Comparison of ENCODE assay signal across 16 mouse cellular contexts in the genomic region with DNA sequence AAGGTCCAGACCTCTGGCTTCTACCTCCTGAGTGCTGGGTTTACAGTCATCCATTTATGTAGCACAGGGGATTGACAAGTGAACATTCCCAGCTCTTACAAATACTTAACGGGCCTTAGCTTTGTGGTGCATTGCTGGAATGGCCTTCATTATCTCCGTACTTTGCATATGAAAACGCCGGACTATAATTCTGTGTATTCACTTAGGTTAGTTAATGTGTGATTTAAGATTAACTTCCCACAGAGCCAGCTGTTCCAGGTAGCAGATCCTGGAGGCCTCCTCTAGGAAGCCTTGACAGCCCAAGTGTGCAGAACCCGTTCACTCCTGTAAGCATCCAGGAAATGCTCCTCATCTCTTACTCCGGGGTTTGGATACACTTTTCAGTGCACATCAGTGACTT. TPM values are rescaled to one million over a fixed set of nuclear protein-coding genes. Genes with fewer than 3 reads are reported as not detected.
DNase-seq lines count a peak whose midpoint lies in the region; ATAC-seq and TF ChIP-seq lines count a peak whose summit lies in the region.
"Had no signal": no experiment of that assay in that cellular context is flagged by ENCODE, and none has a peak within 500 bp of the region (broad histone marks: within the 10 kb centered on the region; RNA-seq: fewer than 3 reads in every experiment).

No protein-coding gene starts in this region.

- H3K4me2 ChIP-seq in midbrain, postnatal 0 days (ENCODE audit: low read depth, low read length, poor library complexity, severe bottlenecking) = no peak overlapping the region
- H3K4me2 ChIP-seq: embryonic facial prominence, embryonic 12.5 days; forebrain, embryonic 15.5 days; hindbrain, embryonic 13.5 days; lung, embryonic 14.5 days had no signal

- no peak for TF ChIP-seq EP300 in MEL (IDR thresholded peaks at IDR 0.05; ENCODE audit: low read depth in 1 of 2, low read length in 2 of 2)

- no peak for DNase-seq in left cerebral cortex, adult 2 months (ENCODE audit: extremely low spot score in 1 of 2, low spot score in 2 of 2)
- no peak for DNase-seq in left cerebral cortex, postnatal 25 days (ENCODE audit: low spot score in 2 of 2)
- DNase-seq in MEL (ENCODE audit: low read depth, low spot score) = peak; percentile 7
- peak; percentile 43 for DNase-seq in kidney, postnatal 14 days
- DNase-seq in frontal cortex, adult 2 months (ENCODE audit: extremely low spot score in 1 of 2, low spot score in 1 of 2) = no peak
- DNase-seq in midbrain, postnatal 0 days (ENCODE audit: low spot score) = no peak
- DNase-seq: cerebellum, adult 9-10 months; left cerebral cortex, postnatal 4 days; midbrain, embryonic 14.5 days had no signal

- H3K4me1 ChIP-seq in MEL (ENCODE audit: control insufficient read depth in 1 of 2, insufficient read depth in 2 of 2, low read length in 2 of 2) = peaks cover 2 to 23% of the 10 kb centered on the region in 2 experiments
- peaks cover 48% of the 10 kb centered on the region for H3K4me1 ChIP-seq in bone marrow macrophage, adult 2 months (ENCODE audit: control insufficient read depth, insufficient read depth, low read length)
- no peaks in the 10 kb centered on the region for H3K4me1 ChIP-seq in midbrain, postnatal 0 days (ENCODE audit: insufficient read depth, low read length)

- no peak for TF ChIP-seq RAD21 in MEL (IDR thresholded peaks at IDR 0.05; ENCODE audit: low read depth, low read length)

- TF ChIP-seq CTCF in left cerebral cortex, adult 2 months (IDR thresholded peaks at IDR 0.05) = no peak
- TF ChIP-seq CTCF in MEL (IDR thresholded peaks at IDR 0.05 in 2 of 3, conservative IDR thresholded peaks at IDR 0.05 in 1 of 3; ENCODE audit: control insufficient read depth in 1 of 3, insufficient read depth in 1 of 3, low read depth in 2 of 3, low read length in 3 of 3, poor library complexity in 1 of 3, severe bottlenecking in 1 of 3) = no peak
- TF ChIP-seq CTCF in bone marrow macrophage, adult 2 months (IDR thresholded peaks at IDR 0.05; ENCODE audit: low read depth, low read length) = no peak
- TF ChIP-seq CTCF in midbrain, postnatal 0 days (IDR thresholded peaks at IDR 0.05) = no peak

- H3K79me2 ChIP-seq in MEL (ENCODE audit: control insufficient read depth, insufficient read depth, low read length, poor library complexity) = no peaks in the 10 kb centered on the region

- no peak overlapping the region for H3K4me3 ChIP-seq in left cerebral cortex, adult 2 months
- H3K4me3 ChIP-seq in MEL (ENCODE audit: control insufficient read depth in 1 of 2, insufficient read depth in 1 of 2, low read depth in 2 of 2, low read length in 2 of 2) = no peak overlapping the region
- H3K4me3 ChIP-seq in bone marrow macrophage, adult 2 months (ENCODE audit: insufficient read depth, low read length) = no peak overlapping the region
- no peak overlapping the region for H3K4me3 ChIP-seq in midbrain, postnatal 0 days (ENCODE audit: low read depth, low read length)
- H3K4me3 ChIP-seq: embryonic facial prominence, embryonic 12.5 days; forebrain, embryonic 15.5 days; heart, embryonic 10.5 days; hindbrain, embryonic 13.5 days; myocyte had no signal

- no peak overlapping the region for H3K9ac ChIP-seq in MEL (ENCODE audit: control insufficient read depth, low read depth, low read length, poor library complexity, severe bottlenecking)
- no peak overlapping the region for H3K9ac ChIP-seq in midbrain, postnatal 0 days (replicated peaks; ENCODE audit: low read length, poor library complexity, severe bottlenecking)
- H3K9ac ChIP-seq: embryonic facial prominence, embryonic 12.5 days; forebrain, embryonic 15.5 days; hindbrain, embryonic 13.5 days; lung, embryonic 14.5 days had no signal

- H3K27me3 ChIP-seq in MEL (ENCODE audit: control insufficient read depth in 1 of 2, insufficient read depth in 2 of 2, low read length in 2 of 2) = peaks cover 6 to 15% of the 10 kb centered on the region in 2 experiments
- no peaks in the 10 kb centered on the region for H3K27me3 ChIP-seq in midbrain, postnatal 0 days (ENCODE audit: insufficient read depth, low read length)

- no peaks in the 10 kb centered on the region for H3K9me3 ChIP-seq in MEL (replicated peaks; ENCODE audit: insufficient read depth, low read length)
- no peaks in the 10 kb centered on the region for H3K9me3 ChIP-seq in midbrain, postnatal 0 days (ENCODE audit: low read length)
- H3K9me3 ChIP-seq: embryonic facial prominence, embryonic 12.5 days; forebrain, embryonic 15.5 days; heart, embryonic 10.5 days; hindbrain, embryonic 13.5 days had no signal

- TF ChIP-seq POLR2A in MEL (IDR thresholded peaks at IDR 0.05; ENCODE audit: control insufficient read depth in 1 of 2, insufficient read depth in 1 of 2, low read depth in 1 of 2, low read length in 2 of 2, poor library complexity in 1 of 2) = no peak
- TF ChIP-seq POLR2A in bone marrow macrophage, adult 2 months (IDR thresholded peaks at IDR 0.05; ENCODE audit: borderline replicate concordance, low read depth, low read length) = no peak

- peak overlapping the region; percentile 57; the same call in 1 of the 2 replicates for H3K27ac ChIP-seq in left cerebral cortex, adult 2 months
- H3K27ac ChIP-seq in MEL (ENCODE audit: control insufficient read depth, low read depth, low read length) = no peak overlapping the region
- peak overlapping the region; percentile 9; the same call in 1 of the 2 replicates for H3K27ac ChIP-seq in bone marrow macrophage, adult 2 months (ENCODE audit: insufficient read depth, low read depth, low read length)
- no peak overlapping the region for H3K27ac ChIP-seq in midbrain, postnatal 0 days (ENCODE audit: low read depth, low read length)
- H3K27ac ChIP-seq: embryonic facial prominence, embryonic 12.5 days; forebrain, embryonic 15.5 days; heart, embryonic 10.5 days; hindbrain, embryonic 13.5 days had no signal

- intact Hi-C loops in left cerebral cortex, adult 2 months (cut with DNase I) = no loop called here
- intact Hi-C loops in left cerebral cortex, postnatal 25 days (cut with DNase I) = loop anchor here (5.0 kb wide), 1 partner anchor 79 kb away; no protein-coding TSS in a partner anchor

- no peak for ATAC-seq in midbrain, postnatal 0 days (ENCODE audit: low FRiP score)
- ATAC-seq: forebrain, embryonic 15.5 days had no signal

- WGBS in midbrain, postnatal 0 days = 74% methylated on average over 6 of the region's 6 CpGs

- peaks cover 0 to 13% of the 10 kb centered on the region in 2 experiments; a peak in 2 of 4 replicates for H3K36me3 ChIP-seq in MEL (ENCODE audit: control insufficient read depth in 1 of 2, insufficient read depth in 2 of 2, low read length in 2 of 2)
- H3K36me3 ChIP-seq in midbrain, postnatal 0 days (ENCODE audit: insufficient read depth, low read length) = no peaks in the 10 kb centered on the region
- H3K36me3 ChIP-seq: embryonic facial prominence, embryonic 12.5 days; forebrain, embryonic 15.5 days; heart, embryonic 10.5 days; hindbrain, embryonic 13.5 days had no signal

TF ChIP-seq in MEL, 35 proteins besides CTCF, POLR2A, EP300 and RAD21:
- TF ChIP-seq ELF1 (IDR thresholded peaks at IDR 0.05; ENCODE audit: low read depth, low read length) = no peak
- TF ChIP-seq TCF12 (IDR thresholded peaks at IDR 0.05; ENCODE audit: low read depth, low read length) = no peak
- TF ChIP-seq ZKSCAN1 (IDR thresholded peaks at IDR 0.05; ENCODE audit: low read depth, low read length) = no peak
- no peak for TF ChIP-seq GATA1 (IDR thresholded peaks at IDR 0.05; ENCODE audit: low read depth, low read length)
- no peak for TF ChIP-seq MAX (IDR thresholded peaks at IDR 0.05; ENCODE audit: low read length)
- no peak for TF ChIP-seq MEF2A (IDR thresholded peaks at IDR 0.05; ENCODE audit: extremely low read depth, insufficient replicate concordance, low read depth, low read length, poor library complexity, severe bottlenecking)
- no peak for TF ChIP-seq USF1 (IDR thresholded peaks at IDR 0.05; ENCODE audit: low read depth, low read length)

RNA-seq across cellular contexts. Expression of a gene that starts 4.5 kb away (rescaled TPM):
- total RNA-seq in left cerebral cortex, adult 2 months (2021) = 10 to 100 TPM; 48.4 to 52.7 TPM
- 10 to 100 TPM; 46.4 to 56.3 TPM for total RNA-seq in left cerebral cortex, postnatal 25 days (2021)
- total RNA-seq in MEL (2012; rRNA removed) = 0.35 and 0.39 TPM in 2 replicates
- under 1 TPM in 1 of 2 experiments, not detected in 1; 0.97 TPM for polyA plus RNA-seq in MEL (2012; ENCODE audit: insufficient read depth in 1 of 2, insufficient read length in 2 of 2, low read depth in 1 of 2, low replicate concordance in 2 of 2, missing spikeins in 1 of 2)
- 21.5 and 22.0 TPM in 2 replicates for polyA plus RNA-seq in bone marrow macrophage, adult 2 months (2012; ENCODE audit: insufficient read depth, insufficient read length, missing spikeins)
- 10.5 and 10.9 TPM in 2 replicates for polyA plus RNA-seq in frontal cortex, adult 2 months (2012; rRNA removed)
- 5.3 and 7.1 TPM in 2 replicates for total RNA-seq in midbrain, postnatal 0 days (2014; rRNA removed)
- polyA plus RNA-seq in midbrain, postnatal 0 days (2015; fragmentation: Nextera tagmentation; extraction: Ambion mirVana) = 1.3 and 1.5 TPM in 2 replicates

RNA-seq across cellular contexts. Expression of a gene that starts 31.2 kb away (rescaled TPM):
- 10 to 100 TPM; 21.9 to 25.6 TPM for total RNA-seq in left cerebral cortex, adult 2 months (2021)
- 10 to 100 TPM; 24.3 to 27.1 TPM for total RNA-seq in left cerebral cortex, postnatal 25 days (2021)
- 15.8 and 16.0 TPM in 2 replicates for total RNA-seq in MEL (2012; rRNA removed)
- 10 to 100 TPM in 1 of 2 experiments, not detected in 1; 22.1 TPM for polyA plus RNA-seq in MEL (2012; ENCODE audit: insufficient read depth in 1 of 2, insufficient read length in 2 of 2, low read depth in 1 of 2, low replicate concordance in 2 of 2, missing spikeins in 1 of 2)
- 27.6 TPM in 2 replicates for polyA plus RNA-seq in bone marrow macrophage, adult 2 months (2012; ENCODE audit: insufficient read depth, insufficient read length, missing spikeins)
- 31.8 and 36.1 TPM in 2 replicates for polyA plus RNA-seq in frontal cortex, adult 2 months (2012; rRNA removed)
- 21.6 and 24.5 TPM in 2 replicates for total RNA-seq in midbrain, postnatal 0 days (2014; rRNA removed)
- 39.5 and 40.2 TPM in 2 replicates for polyA plus RNA-seq in midbrain, postnatal 0 days (2015; fragmentation: Nextera tagmentation; extraction: Ambion mirVana)

Comparison
In these comparisons a context has a peak if more than half of its experiments do, and no peak if none do; other contexts are left out.
1. DNase-seq: peak in MEL (single experiment) and kidney, postnatal 14 days (single experiment); none in left cerebral cortex, adult 2 months (0 of 2), left cerebral cortex, postnatal 25 days (0 of 2), frontal cortex, adult 2 months (0 of 2) and midbrain, postnatal 0 days (single experiment).
2. H3K27ac ChIP-seq: peak in left cerebral cortex, adult 2 months (single experiment) and bone marrow macrophage, adult 2 months (single experiment); none in MEL (single experiment) and midbrain, postnatal 0 days (single experiment).